Mouse (Mus musculus) hindbrain, postnatal 0 days (tissue): ENCODE results near the gene Fbxo39. TPM values are rescaled to one million over a fixed set of nuclear protein-coding genes. Genes with fewer than 3 reads are reported as not detected.

Experiments used
- ATAC-seq: fragments of 200-750 bp; cut with Nextera tagmentation; 2 replicates; pipeline ENCODE4 v1.8.0; 2017; ENCODE audit warnings: mild to moderate bottlenecking, moderate TSS enrichment, moderate library complexity
- DNase-seq: peaks from one replicate; pipeline ENCODE4 v3.0.0-alpha.2; 2015; ENCODE audit warnings: low spot score
- H3K27ac ChIP-seq: fragments of 300-500 bp; sonication (generic); 2 replicates; pipeline ENCODE4 v1.5.1; 2014; ENCODE audit warnings: mild to moderate bottlenecking
- H3K27me3 ChIP-seq: fragments of 300-500 bp; sonication (generic); 2 replicates; pipeline ENCODE4 v1.6.1; 2014; ENCODE audit warnings: low read length, mixed read lengths; ENCODE audit not compliant: insufficient read depth
- H3K36me3 ChIP-seq: fragments of 300-500 bp; sonication (generic); 2 replicates; pipeline ENCODE4 v1.6.1; 2014; ENCODE audit warnings: low read length, mixed read lengths; ENCODE audit not compliant: insufficient read depth
- H3K4me1 ChIP-seq: fragments of 300-500 bp; sonication (generic); 2 replicates; pipeline ENCODE4 v1.6.1; 2014; ENCODE audit warnings: antibody characterized with exemption, low read length, mixed read lengths; ENCODE audit not compliant: insufficient read depth
- H3K4me2 ChIP-seq: fragments of 300-500 bp; sonication (generic); 2 replicates; pipeline ENCODE4 v1.6.1; 2014; ENCODE audit warnings: low read depth, mild to moderate bottlenecking, low read length, moderate library complexity, mixed read lengths
- H3K4me3 ChIP-seq: fragments of 300-500 bp; sonication (generic); 2 replicates; pipeline ENCODE4 v1.5.1; 2014; ENCODE audit warnings: low read length
- H3K9ac ChIP-seq: fragments of 300-500 bp; sonication (generic); replicated peaks from 2 replicates; pipeline ENCODE4 v1.6.1; 2014; ENCODE audit warnings: mild to moderate bottlenecking, low read length, moderate library complexity, mixed read lengths
- H3K9me3 ChIP-seq: fragments of 300-500 bp; sonication (generic); 2 replicates; pipeline ENCODE4 v1.6.1; 2016; ENCODE audit warnings: low read length, mixed read lengths
- CTCF ChIP-seq: IDR thresholded peaks from 2 replicates; pipeline ENCODE4 v1.5.1; 2016; ENCODE audit warnings: antibody characterized with exemption, control low read depth, low read depth
- WGBS: fragments of 180-500 bp; shearing (Covaris S2); extraction: QIAGEN DNeasy Blood & Tissue Kit; methylation state at CpG from one replicate; pipeline ENCODE4 v1.1.7; 2014; 5-methylcytosine and 5-hydroxymethylcytosine counted together
- polyA plus RNA-seq: library from polyadenylated mRNA; unstranded; fragments of >200 nt; fragmentation: Nextera tagmentation; extraction: Ambion mirVana; gene quantifications from 2 replicates; pipeline ENCODE4 v1.2.1, GENCODE M21; 2015
- total RNA-seq: library from RNA; depleted of rRNA; stranded (reverse); fragments of >200 nt; gene quantifications from 2 replicates; pipeline ENCODE4 v1.2.3, GENCODE M21; 2014; rRNA removed

Fbxo39 gene
- total RNA-seq (0.42 TPM in 1 of 2 replicates, not detected in the other), polyA plus RNA-seq (not detected in 2 replicates)

- Histone ChIP-seq H3K27ac (no peak within 1 kb of the TSS), H3K36me3 (no peaks in the 10 kb centered on the region), H3K4me3 (peak within 1 kb of the TSS; percentile 28), H3K27me3 (0 out of 2 replicates have a peak, but pooled peaks cover 9% of the 10 kb centered on the region), H3K4me2 (peak within 1 kb of the TSS; percentile 59), H3K4me1 (no peaks in the 10 kb centered on the region; the same call in 1 of the 2 replicates), H3K9ac (0 out of 2 replicates have a peak within 1 kb of the TSS, but pooled peaks have one; percentile 21), H3K9me3 (no peaks in the 10 kb centered on the region)
- peak; percentile 3 for DNase-seq
- no peak for TF ChIP-seq CTCF
- 13% methylated on average over 42 of the region's 42 CpGs for WGBS
- ATAC-seq = no peak
Observed at GRCm38 (mm10) chr11:72314151-72314895, at the start of gene Fbxo39. TSS of gene Fbxo39 (plus strand) at chr11:72314444.

GRCm38 (mm10) chr11:72265483-72265882 is 48.8 kb upstream of the Fbxo39 start:
- peak; percentile 52 for DNase-seq
- 7% methylated on average over 11 of the region's 11 CpGs for WGBS
- peak overlapping the region; percentile 45; the same call in 1 of the 2 replicates for H3K4me3 ChIP-seq

GRCm38 (mm10) chr11:72266207-72266959 is 47.9 kb upstream of the Fbxo39 start:
- peak; percentile 65 for TF ChIP-seq CTCF
- peak; percentile 83 for DNase-seq
- peak; percentile 95 for ATAC-seq
- H3K27ac ChIP-seq = peak overlapping the region; percentile 32; the same call in 1 of the 2 replicates
- H3K4me2 ChIP-seq = peak overlapping the region; percentile 67
- H3K36me3 ChIP-seq = no peaks in the 10 kb centered on the region
- peak overlapping the region; percentile 45 for H3K4me3 ChIP-seq
- no peaks in the 10 kb centered on the region for H3K9me3 ChIP-seq
- peaks cover 4% of the 10 kb centered on the region; the same call in 1 of the 2 replicates for H3K27me3 ChIP-seq
- peaks cover 10% of the 10 kb centered on the region for H3K4me1 ChIP-seq
- 2% methylated on average over 45 of the region's 46 CpGs for WGBS
- H3K9ac ChIP-seq = peak overlapping the region; percentile 37

More at GRCm38 (mm10) chr11:72265483-72265882, 48.8 kb upstream of the Fbxo39 start:
- 0 out of 2 replicates have a peak, but pooled peaks have one; percentile 1 for TF ChIP-seq CTCF
- no peaks in the 10 kb centered on the region for H3K36me3 ChIP-seq
- peaks cover 10% of the 10 kb centered on the region for H3K4me1 ChIP-seq
- H3K9me3 ChIP-seq = no peaks in the 10 kb centered on the region
- peak overlapping the region; percentile 67 for H3K4me2 ChIP-seq
- ATAC-seq = peak; percentile 72
- peak overlapping the region; percentile 36; the same call in 1 of the 2 replicates for H3K27ac ChIP-seq
- H3K27me3 ChIP-seq = peaks cover 4% of the 10 kb centered on the region; the same call in 1 of the 2 replicates
- H3K9ac ChIP-seq = no peak overlapping the region

GRCm38 (mm10) chr11:72266960-72267560 is 47.2 kb upstream of the Fbxo39 start, which contains the start of gene Slc13a5:
TSS of gene Slc13a5 (minus strand) at chr11:72267222.
- DNase-seq (no peak), ATAC-seq (peak; percentile 66)
- peak within 1 kb of the TSS; percentile 67 for H3K4me2 ChIP-seq
- peak within 1 kb of the TSS; percentile 32; the same call in 1 of the 2 replicates for H3K27ac ChIP-seq
- peak within 1 kb of the TSS; percentile 37 for H3K9ac ChIP-seq
- 2% methylated on average over 36 of the region's 36 CpGs for WGBS
- H3K4me1 ChIP-seq = peaks cover 10% of the 10 kb centered on the region
- no peaks in the 10 kb centered on the region for H3K36me3 ChIP-seq
- no peak; the same call in 1 of the 2 replicates for TF ChIP-seq CTCF
- no peaks in the 10 kb centered on the region for H3K9me3 ChIP-seq
- H3K4me3 ChIP-seq = peak within 1 kb of the TSS; percentile 45
- peaks cover 4% of the 10 kb centered on the region; the same call in 1 of the 2 replicates for H3K27me3 ChIP-seq

GRCm38 (mm10) chr11:72271761-72272160 is 42.5 kb upstream of the Fbxo39 start:
- WGBS = 83% methylated on average over 1 of the region's 1 CpGs
- Histone ChIP-seq H3K9ac (no peak overlapping the region), H3K4me3 (no peak overlapping the region), H3K9me3 (no peaks in the 10 kb centered on the region), H3K27ac (no peak overlapping the region), H3K4me2 (no peak overlapping the region), H3K4me1 (peaks cover under 1% of the 10 kb centered on the region; the same call in 1 of the 2 replicates), H3K27me3 (no peaks in the 10 kb centered on the region), H3K36me3 (no peaks in the 10 kb centered on the region)
- DNase-seq = no peak
- TF ChIP-seq CTCF = no peak
- no peak for ATAC-seq

- H3K9ac ChIP-seq = no peak overlapping the region
- DNase-seq = no peak
- H3K9me3 ChIP-seq = no peaks in the 10 kb centered on the region
- no peaks in the 10 kb centered on the region for H3K36me3 ChIP-seq
- H3K27ac ChIP-seq = no peak overlapping the region
- 62% methylated on average over 3 of the region's 3 CpGs for WGBS
- ATAC-seq = no peak
- H3K4me2 ChIP-seq = no peak overlapping the region
- no peak for TF ChIP-seq CTCF
- no peaks in the 10 kb centered on the region for H3K4me1 ChIP-seq
- no peak overlapping the region for H3K4me3 ChIP-seq
- no peaks in the 10 kb centered on the region for H3K27me3 ChIP-seq
Observed at GRCm38 (mm10) chr11:72273341-72273740, 40.9 kb upstream of the Fbxo39 start.
